Mouse (Mus musculus): Measurements from ENCODE around the gene Pdcd6ip.

- TF ChIP-seq GATA1 (IDR thresholded peaks at IDR 0.05; ENCODE audit: low read length) (no peak), TAL1 (IDR thresholded peaks at IDR 0.05; ENCODE audit: low read length) (no peak)
Measured at GRCm38 (mm10) chr9:113706108-113706507, 2.0 kb downstream of the Pdcd6ip start.

Data from erythroblast, embryonic 14.5 days (primary cell).